Mouse (Mus musculus) liver, embryonic 14.5 days (tissue): Measurements from ENCODE around the gene Fam13a.

ENCODE experiments used
- CTCF ChIP-seq: IDR thresholded peaks from 2 replicates; pipeline ENCODE4 v1.5.1; 2016; ENCODE audit warnings: antibody characterized with exemption, low read depth, control low read depth
- EP300 ChIP-seq: IDR thresholded peaks from 2 replicates; pipeline ENCODE4 v1.6.1; 2016; ENCODE audit warnings: antibody characterized with exemption, low read depth

- TF ChIP-seq CTCF: no peak
- no peak for TF ChIP-seq EP300
Measured at GRCm38 (mm10) chr6:58999044-58999453, 25.3 kb downstream of the Fam13a start.
